Mouse (Mus musculus) erythroblast, embryonic 14.5 days (primary cell): ENCODE measurements around the gene Smc1b.

Experiments used
- GATA1 ChIP-seq: IDR thresholded peaks from 2 replicates; pipeline ENCODE4 v1.6.1; 2012; ENCODE audit warnings: low read length, inconsistent platforms, mixed read lengths
- TAL1 ChIP-seq: IDR thresholded peaks from 3 replicates; pipeline ENCODE4 v1.6.1; 2012; ENCODE audit warnings: low read length, inconsistent platforms, mixed read lengths

DNA sequence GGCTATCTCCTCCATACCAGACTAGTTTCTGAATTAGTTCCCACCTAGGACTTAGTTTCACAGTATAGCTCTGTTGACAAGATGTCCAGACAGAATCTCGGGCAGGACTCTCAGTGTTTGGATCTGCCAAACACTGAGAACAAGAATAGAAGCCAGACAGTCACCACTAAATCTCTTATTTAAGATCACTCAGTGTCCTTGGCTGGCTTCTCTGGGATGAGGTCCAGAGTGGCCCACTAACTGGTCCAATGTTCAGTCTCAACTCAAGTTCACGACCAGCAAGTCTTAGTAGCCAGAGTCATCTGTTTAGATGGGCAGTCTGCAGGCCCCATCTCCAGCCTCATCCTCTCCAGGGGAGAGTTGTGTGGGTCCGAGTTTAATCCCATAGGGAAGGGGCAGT, 20.8 kb upstream of the Smc1b start:
- no peak for TF ChIP-seq GATA1
- no peak for TF ChIP-seq TAL1
